Mouse (Mus musculus): ENCODE measurements at regions not wholly inside any gene's neighbourhood (a gene's known extent, or its start where the extent isn't known, plus 50 kb on each side); places are given as distances from the start of the nearest gene placed in this dataset.

GRCm38 (mm10) chr13:101988637-101989413 lies 220.8 kb upstream of the Pik3r1 start:
- Histone ChIP-seq H3K4me3 (replicated peaks; ENCODE audit: insufficient read depth, low read depth, low read length) (no peak overlapping the region), H3K27ac (ENCODE audit: insufficient read depth, low read length) (no peak overlapping the region), H3K4me1 (ENCODE audit: control insufficient read depth, insufficient read depth, low read length) (no peaks in the 10 kb centered on the region), H3K27me3 (ENCODE audit: control insufficient read depth, insufficient read depth, low read length) (no peaks in the 10 kb centered on the region)
- TF ChIP-seq POLR2A (IDR thresholded peaks at IDR 0.05; ENCODE audit: borderline replicate concordance, insufficient read depth, low read length) (no peak), CTCF (IDR thresholded peaks at IDR 0.05; ENCODE audit: borderline replicate concordance, insufficient read depth, low read depth, low read length) (no peak)
- peak in 1 of 2 experiments; percentile 2 for DNase-seq
- 72% methylated on average over 9 of the region's 9 CpGs for WGBS

- TF ChIP-seq POLR2A (IDR thresholded peaks at IDR 0.05; ENCODE audit: borderline replicate concordance, insufficient read depth, low read length) = no peak
- Histone ChIP-seq H3K4me3 (replicated peaks; ENCODE audit: insufficient read depth, low read depth, low read length) (no peak overlapping the region), H3K27ac (ENCODE audit: insufficient read depth, low read length) (no peak overlapping the region), H3K27me3 (ENCODE audit: control insufficient read depth, insufficient read depth, low read length) (no peaks in the 10 kb centered on the region), H3K4me1 (ENCODE audit: control insufficient read depth, insufficient read depth, low read length) (no peaks in the 10 kb centered on the region)
- 48% methylated on average over 1 of the region's 1 CpGs for WGBS
- DNase-seq = no peak
Measured at GRCm38 (mm10) chr13:101991729-101992128, 223.7 kb upstream of the Pik3r1 start.

GRCm38 (mm10) chr13:101994779-101995178 lies 226.8 kb upstream of the Pik3r1 start:
- H3K4me1 ChIP-seq (ENCODE audit: control insufficient read depth, insufficient read depth, low read length) = no peaks in the 10 kb centered on the region
- no peak overlapping the region for H3K27ac ChIP-seq (ENCODE audit: insufficient read depth, low read length)
- no peak overlapping the region for H3K4me3 ChIP-seq (replicated peaks; ENCODE audit: insufficient read depth, low read depth, low read length)
- WGBS = 37% methylated on average over 3 of the region's 3 CpGs
- H3K27me3 ChIP-seq (ENCODE audit: control insufficient read depth, insufficient read depth, low read length) = no peaks in the 10 kb centered on the region
- no peak for DNase-seq
- TF ChIP-seq POLR2A (IDR thresholded peaks at IDR 0.05; ENCODE audit: borderline replicate concordance, insufficient read depth, low read length) (no peak), CTCF (IDR thresholded peaks at IDR 0.05; ENCODE audit: borderline replicate concordance, insufficient read depth, low read depth, low read length) (no peak)

- 93% methylated on average over 2 of the region's 2 CpGs for WGBS
- no peaks in the 10 kb centered on the region for H3K4me1 ChIP-seq (ENCODE audit: control insufficient read depth, insufficient read depth, low read length)
- H3K27ac ChIP-seq (ENCODE audit: insufficient read depth, low read length) = no peak overlapping the region
- TF ChIP-seq CTCF (IDR thresholded peaks at IDR 0.05; ENCODE audit: borderline replicate concordance, insufficient read depth, low read depth, low read length) = no peak
- TF ChIP-seq POLR2A (IDR thresholded peaks at IDR 0.05; ENCODE audit: borderline replicate concordance, insufficient read depth, low read length) = no peak
- no peak for DNase-seq
- no peaks in the 10 kb centered on the region for H3K27me3 ChIP-seq (ENCODE audit: control insufficient read depth, insufficient read depth, low read length)
- H3K4me3 ChIP-seq (replicated peaks; ENCODE audit: insufficient read depth, low read depth, low read length) = no peak overlapping the region
Measured at GRCm38 (mm10) chr13:101995529-101995928, 227.5 kb upstream of the Pik3r1 start.

- no peak for TF ChIP-seq POLR2A (IDR thresholded peaks at IDR 0.05; ENCODE audit: borderline replicate concordance, insufficient read depth, low read length)
- no peak for TF ChIP-seq CTCF (IDR thresholded peaks at IDR 0.05; ENCODE audit: borderline replicate concordance, insufficient read depth, low read depth, low read length)
- Histone ChIP-seq H3K27me3 (ENCODE audit: control insufficient read depth, insufficient read depth, low read length) (no peaks in the 10 kb centered on the region), H3K27ac (ENCODE audit: insufficient read depth, low read length) (no peak overlapping the region), H3K4me3 (replicated peaks; ENCODE audit: insufficient read depth, low read depth, low read length) (no peak overlapping the region), H3K4me1 (ENCODE audit: control insufficient read depth, insufficient read depth, low read length) (no peaks in the 10 kb centered on the region)
- WGBS = 89% methylated on average over 5 of the region's 5 CpGs
- DNase-seq = no peak
Measured at GRCm38 (mm10) chr13:101996144-101996543, 228.1 kb upstream of the Pik3r1 start.

- no peak overlapping the region for H3K4me3 ChIP-seq (replicated peaks; ENCODE audit: insufficient read depth, low read depth, low read length)
- DNase-seq = no peak
- TF ChIP-seq CTCF (IDR thresholded peaks at IDR 0.05; ENCODE audit: borderline replicate concordance, insufficient read depth, low read depth, low read length) (no peak), POLR2A (IDR thresholded peaks at IDR 0.05; ENCODE audit: borderline replicate concordance, insufficient read depth, low read length) (no peak)
- WGBS = 85% methylated on average over 2 of the region's 2 CpGs
- H3K4me1 ChIP-seq (ENCODE audit: control insufficient read depth, insufficient read depth, low read length) = no peaks in the 10 kb centered on the region
- H3K27ac ChIP-seq (ENCODE audit: insufficient read depth, low read length) = no peak overlapping the region
- no peaks in the 10 kb centered on the region for H3K27me3 ChIP-seq (ENCODE audit: control insufficient read depth, insufficient read depth, low read length)
Measured at GRCm38 (mm10) chr13:101997415-101997814, 229.4 kb upstream of the Pik3r1 start.

GRCm38 (mm10) chr13:102006565-102006964 lies 238.5 kb upstream of the Pik3r1 start:
- no peak for DNase-seq
- WGBS = 77% methylated on average over 5 of the region's 5 CpGs
- H3K4me3 ChIP-seq (replicated peaks; ENCODE audit: insufficient read depth, low read depth, low read length) = no peak overlapping the region
- no peaks in the 10 kb centered on the region for H3K4me1 ChIP-seq (ENCODE audit: control insufficient read depth, insufficient read depth, low read length)
- no peaks in the 10 kb centered on the region for H3K27me3 ChIP-seq (ENCODE audit: control insufficient read depth, insufficient read depth, low read length)
- TF ChIP-seq CTCF (IDR thresholded peaks at IDR 0.05; ENCODE audit: borderline replicate concordance, insufficient read depth, low read depth, low read length) (no peak), POLR2A (IDR thresholded peaks at IDR 0.05; ENCODE audit: borderline replicate concordance, insufficient read depth, low read length) (no peak)
- H3K27ac ChIP-seq (ENCODE audit: insufficient read depth, low read length) = no peak overlapping the region

GRCm38 (mm10) chr13:102011965-102012364 lies 243.9 kb upstream of the Pik3r1 start:
- Histone ChIP-seq H3K4me1 (ENCODE audit: control insufficient read depth, insufficient read depth, low read length) (no peaks in the 10 kb centered on the region), H3K4me3 (replicated peaks; ENCODE audit: insufficient read depth, low read depth, low read length) (no peak overlapping the region), H3K27ac (ENCODE audit: insufficient read depth, low read length) (no peak overlapping the region), H3K27me3 (ENCODE audit: control insufficient read depth, insufficient read depth, low read length) (no peaks in the 10 kb centered on the region)
- no peak for DNase-seq
- WGBS = 50% methylated on average over 2 of the region's 2 CpGs
- TF ChIP-seq CTCF (IDR thresholded peaks at IDR 0.05; ENCODE audit: borderline replicate concordance, insufficient read depth, low read depth, low read length) = no peak
- TF ChIP-seq POLR2A (IDR thresholded peaks at IDR 0.05; ENCODE audit: borderline replicate concordance, insufficient read depth, low read length) = no peak

Measured in cerebellum, adult 2 months (tissue).